Mouse (Mus musculus) B cell, adult 62 days (primary cell): ENCODE measurements around the gene Elmo1. TPM values are rescaled to one million over a fixed set of nuclear protein-coding genes. Genes with fewer than 3 reads are reported as not detected.

Source experiments
- total RNA-seq: library from RNA; stranded (reverse); gene quantifications from 4 replicates; pipeline ENCODE4 v1.2.4, GENCODE M21; 2023

The Elmo1 gene
- total RNA-seq: 131 to 154 TPM (median 147 TPM) in 4 replicates

DNA sequence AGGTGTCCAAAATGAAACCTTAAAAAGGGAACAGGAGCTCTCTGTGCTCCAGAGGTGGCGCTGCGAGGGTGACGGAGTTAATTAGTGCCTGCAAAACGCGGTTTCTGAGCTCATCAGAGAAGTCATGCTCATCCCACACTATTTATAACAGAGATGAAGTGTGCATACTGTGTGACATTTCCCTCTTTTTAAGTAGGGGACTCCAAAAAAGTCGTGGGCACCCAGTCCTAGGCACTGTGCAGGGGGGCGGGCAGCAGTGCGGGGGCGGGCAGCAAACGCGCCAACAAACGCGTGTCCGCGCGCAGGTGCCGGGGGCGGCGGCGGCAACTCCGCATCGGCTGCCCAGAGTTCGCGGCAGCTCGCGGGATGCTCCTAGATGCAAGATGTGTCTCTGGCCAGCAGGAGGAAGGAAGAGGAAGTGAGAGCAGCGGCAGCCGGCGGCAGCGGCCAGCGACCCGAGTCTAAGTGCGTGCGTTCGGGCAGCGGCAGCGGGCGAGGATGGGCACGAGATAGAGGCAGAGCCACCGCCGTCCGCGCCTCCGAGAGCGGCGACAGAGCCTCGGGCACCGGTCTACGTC lies at the start of gene Elmo1:
Gene Elmo1, plus strand, starts transcription at position 464 of the 578 bp plus-strand sequence.

